Mouse (Mus musculus): ENCODE measurements around the gene Map3k14.

DNA sequence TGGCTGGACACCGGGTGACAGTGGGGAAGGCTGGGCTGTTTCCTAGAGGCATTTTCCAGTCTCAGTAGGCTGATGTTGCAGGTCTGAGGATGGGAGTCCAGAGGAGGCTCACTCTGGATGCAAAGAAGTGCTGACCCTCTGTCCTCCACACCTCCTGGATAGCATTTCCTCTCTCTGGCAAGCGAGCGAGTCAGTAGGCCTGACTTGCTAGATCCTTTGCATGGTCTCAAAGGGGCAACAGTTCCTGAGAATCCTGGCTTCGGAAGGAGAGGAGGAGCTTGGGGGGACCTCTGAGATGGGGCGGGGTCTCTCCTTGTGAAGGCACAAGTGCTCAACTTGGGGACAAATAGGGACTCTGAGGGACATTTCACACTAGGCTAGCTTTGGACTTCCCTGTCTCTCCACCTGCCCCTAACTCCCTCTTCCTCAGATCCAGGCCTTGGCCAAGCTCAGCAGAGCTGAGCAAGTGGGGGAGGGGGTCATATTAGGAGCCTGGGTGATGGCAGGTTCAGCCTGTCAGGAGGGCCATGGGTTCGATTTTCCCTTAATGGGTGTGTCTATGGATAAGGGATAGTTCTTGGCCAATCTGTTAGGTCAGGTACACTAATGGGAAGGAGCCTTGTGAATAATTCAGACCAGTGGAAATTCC lies 94.8 kb downstream of the Map3k14 start:
- TF ChIP-seq CTCF (IDR thresholded peaks at IDR 0.05; ENCODE audit: low read depth) = no peak
- TF ChIP-seq EP300 (IDR thresholded peaks at IDR 0.05; ENCODE audit: low read depth) = no peak
